Mouse (Mus musculus) G1E (cell line): ENCODE measurements around the gene Psma6. TPM values are rescaled to one million over a fixed set of nuclear protein-coding genes. Genes with fewer than 3 reads are reported as not detected.

Source experiments
- ATAC-seq: 2 replicates; pipeline ENCODE4 v1.8.0; 2016; ENCODE audit warnings: mild to moderate bottlenecking; ENCODE audit not compliant: insufficient number of reproducible peaks, poor library complexity, low FRiP score, severe bottlenecking; ENCODE audit errors: extremely low read depth
- DNase-seq: peaks from one replicate; pipeline ENCODE4 v3.0.0; 2012; ENCODE audit warnings: low spot score
- H3K27me3 ChIP-seq: 2 replicates; pipeline ENCODE4 v1.6.1; 2012; ENCODE audit warnings: mild to moderate bottlenecking, low read length, inconsistent platforms; ENCODE audit not compliant: insufficient read depth
- H3K36me3 ChIP-seq: replicated peaks from 2 replicates; pipeline ENCODE3; 2012; ENCODE audit warnings: mild to moderate bottlenecking, inconsistent platforms
- H3K4me1 ChIP-seq: 2 replicates; pipeline ENCODE4 v1.6.1; 2012; ENCODE audit warnings: low read depth, low read length, inconsistent platforms, mixed read lengths; ENCODE audit not compliant: insufficient read depth
- H3K4me3 ChIP-seq: 2 replicates; pipeline ENCODE4 v1.5.1; 2012; ENCODE audit warnings: low read depth, mild to moderate bottlenecking, inconsistent platforms, low read length, moderate library complexity, mixed read lengths
- H3K9me3 ChIP-seq: replicated peaks from 2 replicates; pipeline ENCODE4 v1.6.1; 2012; ENCODE audit warnings: inconsistent platforms
- CTCF ChIP-seq: IDR thresholded peaks from 2 replicates; pipeline ENCODE4 v1.5.1; 2012; ENCODE audit warnings: low read depth, low read length, inconsistent platforms, mixed read lengths
- GATA1 ChIP-seq: IDR thresholded peaks from 2 replicates; pipeline ENCODE4 v1.6.1; 2012; ENCODE audit warnings: borderline replicate concordance, low read length, inconsistent platforms, mixed read lengths
- GATA2 ChIP-seq: IDR thresholded peaks from 2 replicates; pipeline ENCODE4 v1.6.1; 2012; ENCODE audit warnings: low read depth, low read length, inconsistent platforms, borderline replicate concordance
- POLR2AphosphoS5 ChIP-seq: IDR thresholded peaks from 2 replicates; pipeline ENCODE4 v1.6.1; 2012; ENCODE audit warnings: low read depth, low read length, inconsistent platforms; ENCODE audit not compliant: insufficient replicate concordance
- TAL1 ChIP-seq: conservative IDR thresholded peaks from 2 replicates; pipeline ENCODE4 v1.6.1; 2012; ENCODE audit warnings: low read depth, low read length, inconsistent platforms, mixed read lengths
- polyA plus RNA-seq: library from polyadenylated mRNA; stranded (reverse); fragments of >175 nt; gene quantifications from 2 replicates; pipeline ENCODE4 v1.2.3, GENCODE M21; 2012
- total RNA-seq, 2 experiments: library from RNA; stranded (forward) in 1 of 2; stranded (reverse) in 1 of 2; fragments of 200-1000 nt in 1 of 2; fragments of >200 nt in 1 of 2; fragmentation: Nextera tagmentation in 1 of 2; gene quantifications; 2 replicates each; pipeline ENCODE4 v1.2.3; 2014 to 2017

The Psma6 gene
- total and polyA plus RNA-seq, 3 experiments, result 37.1 to 536 (median 191) TPM

DNA sequence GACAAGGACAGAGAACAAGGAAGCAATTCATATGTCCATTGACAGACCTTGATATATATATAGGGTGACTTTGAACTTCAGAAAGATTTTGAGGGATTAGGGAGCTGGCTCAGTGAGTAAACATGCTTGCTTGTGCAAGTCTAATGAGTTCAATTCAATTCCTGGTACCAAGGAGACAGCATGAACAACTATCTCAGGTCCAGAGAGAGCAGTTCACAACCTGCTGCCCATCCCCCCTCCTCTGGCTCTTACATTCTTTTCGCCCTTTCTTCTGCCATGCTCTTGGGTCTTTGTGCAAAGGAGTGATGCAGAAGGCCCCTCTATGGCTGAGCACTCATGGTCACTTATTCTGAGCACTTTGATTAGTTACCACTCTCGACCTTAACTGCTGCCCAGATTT, 64.4 kb downstream of the Psma6 start:
- Histone ChIP-seq H3K9me3 (no peaks in the 10 kb centered on the region), H3K4me3 (no peak overlapping the region), H3K36me3 (no peaks in the 10 kb centered on the region), H3K4me1 (peaks cover 33% of the 10 kb centered on the region), H3K27me3 (peaks cover 39% of the 10 kb centered on the region)
- no peak for DNase-seq
- ATAC-seq, result no peak
- TF ChIP-seq GATA2, result no peak
- no peak for TF ChIP-seq GATA1
- TF ChIP-seq TAL1, result no peak
- no peak for TF ChIP-seq POLR2AphosphoS5
- no peak for TF ChIP-seq CTCF

DNA sequence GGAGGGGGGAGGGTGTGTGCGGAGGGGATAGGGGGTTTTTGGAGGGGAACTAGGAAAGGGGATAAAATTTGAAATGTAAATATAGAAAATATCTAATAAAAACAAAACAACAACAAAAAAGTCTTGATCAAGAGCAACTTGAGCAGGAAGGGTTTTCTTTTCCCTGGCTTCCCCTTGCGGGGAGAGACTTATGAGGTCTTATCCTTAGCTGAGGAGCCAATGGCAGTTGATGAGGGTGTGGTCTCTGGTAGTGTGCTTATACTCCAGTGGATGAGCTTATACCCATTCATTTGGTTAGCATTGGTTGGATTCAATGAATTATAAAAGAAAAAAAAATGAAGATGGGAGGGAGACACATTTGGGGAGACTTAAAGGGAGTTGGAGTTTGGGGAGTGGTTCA, 65.0 kb downstream of the Psma6 start:
- no peak for ATAC-seq
- peaks cover 45% of the 10 kb centered on the region for H3K27me3 ChIP-seq
- H3K9me3 ChIP-seq, result no peaks in the 10 kb centered on the region
- TF ChIP-seq CTCF (no peak), POLR2AphosphoS5 (no peak), TAL1 (no peak), GATA1 (no peak), GATA2 (no peak)
- H3K4me1 ChIP-seq, result peaks cover 28% of the 10 kb centered on the region
- no peak overlapping the region for H3K4me3 ChIP-seq
- H3K36me3 ChIP-seq, result no peaks in the 10 kb centered on the region
- no peak for DNase-seq

DNA sequence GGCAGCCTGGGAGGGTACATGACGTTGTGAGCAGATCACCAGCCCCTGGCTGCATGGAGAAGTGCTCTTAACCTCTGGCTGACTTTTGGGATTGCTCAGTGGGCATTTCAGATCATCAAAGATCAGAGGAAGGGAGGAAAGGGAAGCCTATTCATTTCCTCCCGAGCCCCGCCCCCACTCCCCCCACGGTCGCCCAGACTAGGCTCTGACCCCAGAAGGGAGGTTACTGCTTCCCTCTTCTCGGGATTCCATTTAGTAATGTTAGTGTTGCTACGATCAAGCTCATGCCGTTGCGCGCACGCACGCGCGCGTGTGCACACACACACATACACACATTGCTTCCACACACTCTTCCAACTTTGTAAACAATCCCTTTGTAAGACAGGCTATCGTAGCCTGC, 66.4 kb downstream of the Psma6 start:
- TF ChIP-seq CTCF, result no peak
- TF ChIP-seq TAL1, result no peak
- no peak for TF ChIP-seq POLR2AphosphoS5
- TF ChIP-seq GATA1, result no peak
- no peak for TF ChIP-seq GATA2
- peaks cover 23% of the 10 kb centered on the region for H3K4me1 ChIP-seq
- ATAC-seq (no peak), DNase-seq (no peak)
- H3K9me3 ChIP-seq, result no peaks in the 10 kb centered on the region
- H3K4me3 ChIP-seq, result no peak overlapping the region
- H3K36me3 ChIP-seq, result no peaks in the 10 kb centered on the region
- H3K27me3 ChIP-seq, result peaks cover 52% of the 10 kb centered on the region

DNA sequence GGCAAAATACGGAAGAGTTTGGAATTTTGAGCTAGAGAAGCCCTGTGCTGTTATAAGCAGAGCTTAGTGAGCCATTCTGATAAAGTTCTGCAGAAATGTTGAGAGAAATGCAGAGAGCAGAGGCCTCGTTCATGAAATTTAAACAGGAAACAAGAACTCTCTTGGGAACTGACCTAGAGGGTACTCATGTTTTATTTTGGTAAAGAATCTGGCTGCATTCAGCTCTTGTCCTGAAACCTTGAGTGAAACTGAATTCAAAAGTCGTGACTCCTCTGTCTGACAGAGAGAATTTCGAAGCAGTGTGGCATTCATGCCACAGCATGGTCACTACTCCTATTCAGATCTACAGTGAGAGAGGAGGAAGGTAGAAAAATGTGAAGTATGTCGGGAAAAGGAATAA, 68.8 kb downstream of the Psma6 start:
- no peak for DNase-seq
- no peak for ATAC-seq
- no peak for TF ChIP-seq TAL1
- TF ChIP-seq GATA1, result no peak
- no peak for TF ChIP-seq GATA2
- TF ChIP-seq POLR2AphosphoS5, result no peak
- H3K4me3 ChIP-seq, result no peak overlapping the region
- H3K27me3 ChIP-seq, result peaks cover 41% of the 10 kb centered on the region
- H3K9me3 ChIP-seq, result no peaks in the 10 kb centered on the region
- H3K36me3 ChIP-seq, result no peaks in the 10 kb centered on the region
- peaks cover 4% of the 10 kb centered on the region for H3K4me1 ChIP-seq

DNA sequence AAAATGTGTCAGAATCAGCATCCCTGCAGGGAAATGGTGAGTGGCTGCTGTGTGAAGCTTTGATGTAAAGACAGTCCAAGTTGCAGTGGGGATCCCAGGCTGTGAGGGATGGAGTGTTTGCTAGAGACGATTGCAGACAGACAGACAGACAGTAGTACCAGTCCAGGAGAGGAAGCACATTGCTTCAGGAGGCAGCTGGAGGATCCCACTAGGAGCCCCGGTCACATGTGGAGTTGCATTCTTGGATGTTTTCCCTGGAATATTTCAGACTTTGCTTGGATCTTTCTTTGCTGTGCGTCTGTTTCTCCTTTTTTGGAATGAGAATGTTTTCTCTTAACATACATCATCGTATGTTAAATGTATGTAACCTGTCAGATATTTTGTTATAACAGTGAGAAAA, 69.9 kb downstream of the Psma6 start:
- H3K27me3 ChIP-seq, result peaks cover 50% of the 10 kb centered on the region
- ATAC-seq, result no peak
- no peaks in the 10 kb centered on the region for H3K36me3 ChIP-seq
- DNase-seq, result no peak
- TF ChIP-seq CTCF (no peak), GATA2 (no peak), TAL1 (no peak), GATA1 (no peak), POLR2AphosphoS5 (no peak)
- no peaks in the 10 kb centered on the region for H3K9me3 ChIP-seq
- H3K4me1 ChIP-seq, result peaks cover 4% of the 10 kb centered on the region
- no peak overlapping the region for H3K4me3 ChIP-seq

DNA sequence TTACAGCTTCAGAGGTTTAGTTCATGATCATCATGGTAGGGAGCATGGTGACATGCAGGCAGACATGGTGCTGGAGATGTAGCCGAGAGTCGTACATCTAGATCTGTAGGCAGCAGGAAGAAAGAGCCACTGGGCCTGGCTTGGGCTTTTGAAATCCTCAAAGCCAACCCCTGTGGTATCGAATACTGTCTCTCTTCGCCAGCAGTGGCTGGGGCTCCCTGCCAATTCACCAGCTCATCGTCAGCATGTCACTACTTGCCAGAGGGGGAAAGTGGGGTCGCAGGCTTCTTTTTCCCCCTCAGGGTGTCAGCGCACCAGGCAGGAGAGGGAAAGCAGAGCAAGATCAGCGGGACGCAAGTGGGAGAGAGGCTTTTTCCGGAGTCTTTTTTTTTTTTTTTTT, 71.2 kb downstream of the Psma6 start:
- no peaks in the 10 kb centered on the region for H3K9me3 ChIP-seq
- H3K36me3 ChIP-seq, result no peaks in the 10 kb centered on the region
- H3K4me1 ChIP-seq, result peaks cover 1% of the 10 kb centered on the region
- ATAC-seq (no peak), DNase-seq (no peak)
- no peak for TF ChIP-seq POLR2AphosphoS5
- TF ChIP-seq GATA1, result no peak
- TF ChIP-seq GATA2, result no peak
- no peak for TF ChIP-seq CTCF
- TF ChIP-seq TAL1, result no peak
- peaks cover 60% of the 10 kb centered on the region for H3K27me3 ChIP-seq
- H3K4me3 ChIP-seq, result no peak overlapping the region

DNA sequence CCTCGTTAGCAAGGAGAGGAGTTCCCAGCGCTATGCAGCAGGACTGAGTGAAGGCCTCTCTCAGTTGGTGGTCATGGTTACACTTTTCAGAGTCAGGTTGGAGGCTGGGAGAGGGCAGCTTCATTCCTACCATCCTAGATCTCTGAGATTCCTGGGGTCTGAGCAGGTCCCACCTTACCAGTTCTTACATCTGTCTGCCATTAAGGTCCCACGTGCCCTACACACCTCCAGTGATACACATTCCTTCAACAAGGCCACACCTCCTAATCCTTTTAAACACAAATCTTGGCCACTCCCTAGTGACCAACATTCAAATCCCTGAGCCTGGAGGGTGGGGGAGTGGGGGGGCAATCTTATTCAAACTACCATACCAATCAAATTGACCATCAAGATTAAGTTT, 72.1 kb downstream of the Psma6 start:
- no peak for ATAC-seq
- no peaks in the 10 kb centered on the region for H3K36me3 ChIP-seq

More for the DNA sequence above, 72.1 kb downstream of the Psma6 start:
- DNase-seq, result no peak
- peaks cover 64% of the 10 kb centered on the region for H3K27me3 ChIP-seq
- no peak overlapping the region for H3K4me3 ChIP-seq
- H3K9me3 ChIP-seq, result no peaks in the 10 kb centered on the region
- no peak for TF ChIP-seq GATA2
- no peak for TF ChIP-seq CTCF
- no peak for TF ChIP-seq GATA1
- TF ChIP-seq TAL1, result no peak
- TF ChIP-seq POLR2AphosphoS5, result no peak
- H3K4me1 ChIP-seq, result no peaks in the 10 kb centered on the region; the same call in 1 of the 2 replicates
